Mouse (Mus musculus) lung, embryonic 16.5 days (tissue): ENCODE measurements around the gene Mcrip2. TPM values are rescaled to one million over a fixed set of nuclear protein-coding genes. Genes with fewer than 3 reads are reported as not detected.

Source experiments
- ATAC-seq: fragments of 200-750 bp; cut with Nextera tagmentation; 2 replicates; pipeline ENCODE4 v1.8.0; 2017; ENCODE audit warnings: low read depth, mild to moderate bottlenecking, moderate library complexity
- H3K27ac ChIP-seq: fragments of 300-500 bp; sonication (generic); 2 replicates; pipeline ENCODE4 v1.5.1; 2014; ENCODE audit warnings: mild to moderate bottlenecking, control low read depth, low read length
- H3K27me3 ChIP-seq: fragments of 300-500 bp; sonication (generic); 2 replicates; pipeline ENCODE4 v1.6.1; 2014; ENCODE audit warnings: low read depth, low read length, mixed read lengths; ENCODE audit not compliant: control insufficient read depth, insufficient read depth
- H3K36me3 ChIP-seq: fragments of 300-500 bp; sonication (generic); 2 replicates; pipeline ENCODE4 v1.6.1; 2014; ENCODE audit warnings: low read length; ENCODE audit not compliant: control insufficient read depth, insufficient read depth
- H3K4me1 ChIP-seq: fragments of 300-500 bp; sonication (generic); replicated peaks from 2 replicates; pipeline ENCODE4 v1.6.1; 2014; ENCODE audit warnings: low read length, mixed read lengths; ENCODE audit not compliant: control insufficient read depth, insufficient read depth
- H3K4me2 ChIP-seq: fragments of 300-500 bp; sonication (generic); 2 replicates; pipeline ENCODE4 v1.6.1; 2014; ENCODE audit warnings: low read depth, low read length, control low read depth
- H3K4me3 ChIP-seq: fragments of 300-500 bp; sonication (generic); 2 replicates; pipeline ENCODE4 v1.5.1; 2014; ENCODE audit warnings: mild to moderate bottlenecking, low read length, control low read depth
- H3K9ac ChIP-seq: fragments of 300-500 bp; sonication (generic); 2 replicates; pipeline ENCODE4 v1.6.1; 2014; ENCODE audit warnings: low read length, control low read depth
- H3K9me3 ChIP-seq: fragments of 300-500 bp; sonication (generic); 2 replicates; pipeline ENCODE4 v1.6.1; 2016; ENCODE audit warnings: low read length; ENCODE audit not compliant: control insufficient read depth
- WGBS: fragments of 180-500 bp; shearing (Covaris S2); extraction: QIAGEN DNeasy Blood & Tissue Kit; methylation state at CpG from one replicate; pipeline ENCODE4 v1.1.7; 2014; 5-methylcytosine and 5-hydroxymethylcytosine counted together
- microRNA-seq: library from miRNA; unstranded; fragments of <30 nt; microRNA quantifications from one replicate; pipeline ENCODE4, GENCODE M21; 2016
- polyA plus RNA-seq: library from polyadenylated mRNA; unstranded; fragments of >200 nt; fragmentation: Nextera tagmentation; extraction: Ambion mirVana; gene quantifications from 2 replicates; pipeline ENCODE4 v1.2.1, GENCODE M21; 2015

Mcrip2 gene
- polyA plus RNA-seq, 1 experiment from 2014 or later = 21.6 TPM

DNA sequence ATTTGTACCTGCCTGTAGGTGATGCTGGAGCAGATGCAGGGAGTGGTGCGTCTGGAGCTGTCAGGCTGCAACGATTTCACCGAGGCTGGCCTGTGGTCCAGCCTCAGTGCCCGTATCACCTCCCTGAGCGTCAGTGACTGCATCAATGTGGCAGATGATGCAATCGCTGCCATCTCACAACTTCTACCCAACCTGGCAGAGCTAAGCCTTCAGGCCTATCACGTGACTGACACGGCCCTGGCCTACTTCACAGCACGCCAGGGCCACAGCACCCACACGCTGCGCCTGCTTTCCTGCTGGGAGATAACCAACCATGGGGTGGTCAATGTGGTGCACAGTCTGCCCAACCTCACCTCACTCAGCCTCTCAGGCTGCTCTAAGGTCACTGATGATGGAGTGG is 50.9 kb downstream of the Mcrip2 start:
- H3K9me3 ChIP-seq = no peaks in the 10 kb centered on the region
- no peak overlapping the region for H3K4me3 ChIP-seq
- H3K4me2 ChIP-seq = no peak overlapping the region
- ATAC-seq = no peak
- H3K36me3 ChIP-seq = no peaks in the 10 kb centered on the region
- no peak overlapping the region for H3K9ac ChIP-seq
- peaks cover 30% of the 10 kb centered on the region for H3K27me3 ChIP-seq
- no peak overlapping the region for H3K27ac ChIP-seq
- WGBS = 73% methylated on average over 11 of the region's 11 CpGs
- H3K4me1 ChIP-seq = no peaks in the 10 kb centered on the region

Small RNA genes within 50 kb of the gene (microRNA-seq; reads per million reads assigned to microRNA genes)
- not detected for gene Mir3082

Other genes starting within 250 kb of the Mcrip2 start
- 2.5 and 2.8 TPM in 2 replicates for gene Gng13, start 151.6 kb downstream of the Mcrip2 start, polyA plus RNA-seq
- gene Chtf18, start 141.3 kb downstream of the Mcrip2 start, polyA plus RNA-seq = 32.2 and 37.0 TPM in 2 replicates
- 25.0 and 26.6 TPM in 2 replicates for gene Rpusd1, start 141.1 kb downstream of the Mcrip2 start, polyA plus RNA-seq
- 1.4 TPM in 2 replicates for gene Mslnl, start 132.7 kb downstream of the Mcrip2 start, polyA plus RNA-seq
- gene Msln, start 114.4 kb downstream of the Mcrip2 start, polyA plus RNA-seq = 42.8 and 68.0 TPM in 2 replicates
- gene Narfl, start 95.0 kb downstream of the Mcrip2 start, polyA plus RNA-seq = 27.8 and 30.9 TPM in 2 replicates
- 57.5 and 57.7 TPM in 2 replicates for gene Haghl, start 83.1 kb downstream of the Mcrip2 start, polyA plus RNA-seq
- gene Ccdc78, start 82.2 kb downstream of the Mcrip2 start, polyA plus RNA-seq = 2.1 and 4.5 TPM in 2 replicates
- 115 and 125 TPM in 2 replicates for gene Fam173a, start 75.9 kb downstream of the Mcrip2 start, polyA plus RNA-seq
- not detected in 2 replicates for gene AC134908.4, start 73.1 kb downstream of the Mcrip2 start, polyA plus RNA-seq
- gene Metrn, start 71.6 kb downstream of the Mcrip2 start, polyA plus RNA-seq = 43.3 and 44.2 TPM in 2 replicates
- 1.1 and 1.2 TPM in 2 replicates for gene Fbxl16, start 59.7 kb downstream of the Mcrip2 start, polyA plus RNA-seq
- 28.5 and 28.9 TPM in 2 replicates for gene Wdr24, start 45.1 kb downstream of the Mcrip2 start, polyA plus RNA-seq
- 55.4 and 57.2 TPM in 2 replicates for gene Jmjd8, start 39.9 kb downstream of the Mcrip2 start, polyA plus RNA-seq
- 314 and 316 TPM in 2 replicates for gene Stub1, start 35.4 kb downstream of the Mcrip2 start, polyA plus RNA-seq
- gene Rhbdl1, start 31.5 kb downstream of the Mcrip2 start, polyA plus RNA-seq = 0.68 and 1.5 TPM in 2 replicates
- 1.9 and 2.3 TPM in 2 replicates for gene Gm20683, start 27.0 kb downstream of the Mcrip2 start, polyA plus RNA-seq
- gene Rhot2, start 23.9 kb downstream of the Mcrip2 start, polyA plus RNA-seq = 18.3 and 18.6 TPM in 2 replicates
- gene Wdr90, start 7.3 kb downstream of the Mcrip2 start, polyA plus RNA-seq = 32.6 and 33.4 TPM in 2 replicates
- gene Mettl26, start 6.3 kb upstream of the Mcrip2 start, polyA plus RNA-seq = 54.2 and 58.4 TPM in 2 replicates
- 0.43 and 0.50 TPM in 2 replicates for gene Wfikkn1, start 12.1 kb upstream of the Mcrip2 start, polyA plus RNA-seq
- gene Rab40c, start 51.0 kb upstream of the Mcrip2 start, polyA plus RNA-seq = 23.4 and 26.5 TPM in 2 replicates
- 62.0 and 64.2 TPM in 2 replicates for gene Pigq, start 76.2 kb upstream of the Mcrip2 start, polyA plus RNA-seq
- 0.41 and 1.1 TPM in 2 replicates for gene Nhlrc4, start 76.2 kb upstream of the Mcrip2 start, polyA plus RNA-seq
- gene A930017K11Rik, start 83.8 kb upstream of the Mcrip2 start, polyA plus RNA-seq = 0.08 and 0.16 TPM in 2 replicates
- gene Capn15, start 117.0 kb upstream of the Mcrip2 start, polyA plus RNA-seq = 21.1 TPM in 2 replicates
- 6.5 and 6.7 TPM in 2 replicates for gene Rab11fip3, start 200.8 kb upstream of the Mcrip2 start, polyA plus RNA-seq
- gene Decr2, start 221.6 kb upstream of the Mcrip2 start, polyA plus RNA-seq = 36.3 and 36.8 TPM in 2 replicates
- 68.3 and 69.7 TPM in 2 replicates for gene Nme4, start 226.8 kb upstream of the Mcrip2 start, polyA plus RNA-seq
- gene Tmem8, start 244.5 kb upstream of the Mcrip2 start, polyA plus RNA-seq = 2.2 and 3.0 TPM in 2 replicates